Mouse (Mus musculus): ENCODE measurements around the gene Cdipt.

DNA sequence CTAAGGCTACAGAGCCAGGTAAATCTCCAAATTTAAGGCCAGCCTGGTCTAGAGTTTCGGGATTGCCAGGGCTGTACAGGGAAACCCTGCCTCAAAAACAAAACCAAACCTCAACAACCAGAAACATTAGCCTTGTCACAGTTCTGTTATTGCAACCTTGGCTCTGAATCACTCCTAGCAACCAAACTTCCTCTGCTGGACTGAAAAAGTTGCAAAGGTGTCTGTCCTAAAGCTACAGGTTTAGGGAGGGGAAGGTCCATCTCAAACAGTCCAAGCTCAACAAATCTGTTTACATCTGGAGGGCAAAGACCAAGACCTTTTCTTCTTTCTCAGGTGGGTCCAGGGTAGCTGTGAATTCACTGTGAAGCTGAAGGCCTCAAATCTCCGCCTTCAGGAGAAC, 35.3 kb downstream of the Cdipt start:
- TF ChIP-seq CTCF (IDR thresholded peaks at IDR 0.05; ENCODE audit: borderline replicate concordance, insufficient read depth, low read length), result no peak
- no peak for TF ChIP-seq POLR2A (IDR thresholded peaks at IDR 0.05; ENCODE audit: low read depth, low read length)
